Mouse (Mus musculus): ENCODE measurements around the gene Gclc. TPM values are rescaled to one million over a fixed set of nuclear protein-coding genes. Genes with fewer than 3 reads are reported as not detected.

Gene Gclc
- polyA plus RNA-seq, 1 experiment from 2014 or later = 44.6 TPM

DNA sequence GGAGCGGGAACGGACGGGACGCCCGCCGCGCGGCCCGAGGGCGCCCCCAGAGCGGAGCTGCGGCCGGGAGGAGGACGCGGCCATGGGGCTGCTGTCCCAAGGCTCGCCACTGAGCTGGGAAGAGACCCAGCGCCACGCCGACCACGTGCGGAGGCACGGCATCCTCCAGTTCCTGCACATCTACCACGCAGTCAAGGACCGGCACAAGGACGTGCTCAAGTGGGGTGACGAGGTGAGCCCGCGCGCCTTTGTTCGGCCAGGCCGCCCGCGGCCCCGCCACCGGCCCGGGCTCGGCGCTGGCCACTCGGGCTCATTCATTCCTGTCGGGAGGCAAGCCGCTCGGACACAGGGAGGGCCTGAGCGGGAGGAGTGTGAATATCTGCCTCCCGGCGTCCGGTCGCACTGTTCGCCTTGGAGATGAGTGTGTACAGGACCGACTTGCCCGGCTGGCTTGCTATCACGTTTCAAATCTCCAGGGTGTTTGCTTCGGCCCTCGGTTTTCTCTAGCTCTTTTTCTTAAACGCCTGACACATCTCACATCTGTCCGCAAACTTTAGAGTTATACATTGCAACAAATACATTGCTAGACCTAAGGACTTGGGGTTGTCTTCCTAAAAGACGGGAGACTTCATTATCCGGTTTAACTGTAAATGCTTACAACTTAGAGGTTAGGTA lies 530 bp downstream of the Gclc start:
- Histone ChIP-seq H3K4me1 (replicated peaks; ENCODE audit: insufficient read depth, low read length) (0 out of 2 replicates have a peak, but pooled peaks cover 5% of the 10 kb centered on the region), H3K4me3 (replicated peaks; ENCODE audit: low read depth, low read length) (peak overlapping the region; percentile 75), H3K36me3 (ENCODE audit: insufficient read depth, low read length) (no peaks in the 10 kb centered on the region), H3K27ac (peak overlapping the region; percentile 87), H3K27me3 (ENCODE audit: insufficient read depth, low read length) (no peaks in the 10 kb centered on the region), H3K4me2 (ENCODE audit: low read length) (peak overlapping the region; percentile 56), H3K9ac (ENCODE audit: low read depth, low read length) (peak overlapping the region; percentile 74), H3K9me3 (replicated peaks; ENCODE audit: low read length) (no peaks in the 10 kb centered on the region)
- peak; percentile 73 for DNase-seq (ENCODE audit: low spot score)
- under 1% methylated on average over 38 of the region's 57 CpGs for WGBS
- TF ChIP-seq CTCF (IDR thresholded peaks at IDR 0.05; ENCODE audit: low read depth) = no peak
- peak; percentile 78 for ATAC-seq (replicated peaks; ENCODE audit: low FRiP score, low read depth)

DNA sequence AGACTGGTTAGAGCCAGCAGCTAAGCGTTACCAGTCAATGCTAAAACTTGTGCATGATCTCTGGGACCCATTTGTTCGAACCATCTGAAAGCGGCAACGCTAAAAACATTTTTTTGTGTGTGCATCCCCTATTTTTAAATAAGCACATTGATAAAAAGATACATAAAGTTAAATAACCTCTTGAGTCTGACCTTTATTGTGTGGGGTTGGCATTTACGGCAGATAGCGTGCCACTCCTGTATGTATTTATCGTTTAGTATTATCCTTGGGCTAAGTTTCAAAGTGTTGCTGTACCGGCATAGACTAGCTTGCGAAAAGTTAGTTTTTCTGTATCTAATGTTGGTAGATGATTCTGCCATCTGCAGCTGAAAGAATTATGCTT lies 1.1 kb downstream of the Gclc start:
- WGBS = 14% methylated on average over 9 of the region's 9 CpGs
- TF ChIP-seq CTCF (IDR thresholded peaks at IDR 0.05; ENCODE audit: low read depth) = no peak
- 0 out of 2 replicates have a peak, but pooled peaks cover 5% of the 10 kb centered on the region for H3K4me1 ChIP-seq (replicated peaks; ENCODE audit: insufficient read depth, low read length)

DNA sequence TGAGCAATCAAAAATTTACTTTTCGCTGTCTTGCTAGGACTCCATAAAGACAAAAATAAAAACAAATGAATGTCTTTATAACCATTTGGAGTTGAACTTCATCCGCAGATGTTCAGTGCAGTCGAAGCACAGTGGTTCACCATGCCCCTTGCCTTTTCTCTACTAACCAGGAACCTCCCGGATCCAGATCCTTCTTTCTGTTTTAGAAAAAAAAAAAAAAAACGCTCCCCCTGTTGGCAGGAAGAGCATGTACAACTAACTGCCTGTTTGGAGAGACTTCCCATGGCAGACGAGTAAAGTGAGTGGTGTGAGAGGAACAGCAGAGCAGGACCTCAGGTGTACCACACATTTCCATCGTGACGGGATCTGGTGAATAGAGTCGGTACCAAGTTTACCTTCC lies 1.7 kb downstream of the Gclc start:
- ATAC-seq (replicated peaks; ENCODE audit: low FRiP score, low read depth) = no peak
- no peaks in the 10 kb centered on the region for H3K27me3 ChIP-seq (ENCODE audit: insufficient read depth, low read length)
- WGBS = 33% methylated on average over 9 of the region's 9 CpGs
- 0 out of 2 replicates have a peak, but pooled peaks cover 5% of the 10 kb centered on the region for H3K4me1 ChIP-seq (replicated peaks; ENCODE audit: insufficient read depth, low read length)
- H3K36me3 ChIP-seq (ENCODE audit: insufficient read depth, low read length) = no peaks in the 10 kb centered on the region
- peak overlapping the region; percentile 56 for H3K4me2 ChIP-seq (ENCODE audit: low read length)
- DNase-seq (ENCODE audit: low spot score) = peak; percentile 80
- TF ChIP-seq CTCF (IDR thresholded peaks at IDR 0.05; ENCODE audit: low read depth) = peak; percentile 71
- H3K9me3 ChIP-seq (replicated peaks; ENCODE audit: low read length) = no peaks in the 10 kb centered on the region
- H3K9ac ChIP-seq (ENCODE audit: low read depth, low read length) = 0 out of 2 replicates have a peak overlapping the region, but pooled peaks have one; percentile 74
- H3K27ac ChIP-seq = no peak overlapping the region
- H3K4me3 ChIP-seq (replicated peaks; ENCODE audit: low read depth, low read length) = peak overlapping the region; percentile 75

More for the DNA sequence above, 1.1 kb downstream of the Gclc start:
- no peaks in the 10 kb centered on the region for H3K27me3 ChIP-seq (ENCODE audit: insufficient read depth, low read length)
- H3K36me3 ChIP-seq (ENCODE audit: insufficient read depth, low read length) = no peaks in the 10 kb centered on the region
- ATAC-seq (replicated peaks; ENCODE audit: low FRiP score, low read depth) (no peak), DNase-seq (ENCODE audit: low spot score) (no peak)
- peak overlapping the region; percentile 74; the same call in 1 of the 2 replicates for H3K9ac ChIP-seq (ENCODE audit: low read depth, low read length)
- no peaks in the 10 kb centered on the region for H3K9me3 ChIP-seq (replicated peaks; ENCODE audit: low read length)
- H3K27ac ChIP-seq = no peak overlapping the region
- peak overlapping the region; percentile 75 for H3K4me3 ChIP-seq (replicated peaks; ENCODE audit: low read depth, low read length)
- peak overlapping the region; percentile 56 for H3K4me2 ChIP-seq (ENCODE audit: low read length)

DNA sequence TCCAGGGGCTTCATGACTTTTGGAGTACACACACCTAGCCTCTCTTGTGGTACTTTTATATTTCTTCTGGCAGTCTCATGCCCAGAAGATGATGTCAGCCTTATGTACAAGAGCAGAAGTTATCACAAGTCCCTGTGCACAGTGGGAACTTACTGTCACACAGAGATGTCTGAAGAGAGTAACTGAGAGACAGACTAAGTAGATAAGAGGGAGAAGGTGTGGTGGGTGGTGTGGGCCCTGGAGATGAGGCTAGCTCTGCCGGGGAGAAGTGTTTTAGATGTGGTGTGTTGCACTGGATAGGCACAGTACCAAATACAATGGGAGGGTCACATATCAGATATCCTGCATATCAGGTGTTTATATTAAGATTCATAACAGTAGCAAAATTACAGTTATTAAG lies 3.0 kb downstream of the Gclc start:
- ATAC-seq (replicated peaks; ENCODE audit: low FRiP score, low read depth) = no peak
- Histone ChIP-seq H3K4me3 (replicated peaks; ENCODE audit: low read depth, low read length) (no peak overlapping the region), H3K9ac (ENCODE audit: low read depth, low read length) (no peak overlapping the region), H3K36me3 (ENCODE audit: insufficient read depth, low read length) (no peaks in the 10 kb centered on the region), H3K27ac (no peak overlapping the region), H3K4me2 (ENCODE audit: low read length) (no peak overlapping the region), H3K9me3 (replicated peaks; ENCODE audit: low read length) (no peaks in the 10 kb centered on the region), H3K27me3 (ENCODE audit: insufficient read depth, low read length) (no peaks in the 10 kb centered on the region), H3K4me1 (replicated peaks; ENCODE audit: insufficient read depth, low read length) (0 out of 2 replicates have a peak, but pooled peaks cover 2% of the 10 kb centered on the region)
- no peak for DNase-seq (ENCODE audit: low spot score)
- 78% methylated on average over 1 of the region's 1 CpGs for WGBS
- no peak for TF ChIP-seq CTCF (IDR thresholded peaks at IDR 0.05; ENCODE audit: low read depth)

DNA sequence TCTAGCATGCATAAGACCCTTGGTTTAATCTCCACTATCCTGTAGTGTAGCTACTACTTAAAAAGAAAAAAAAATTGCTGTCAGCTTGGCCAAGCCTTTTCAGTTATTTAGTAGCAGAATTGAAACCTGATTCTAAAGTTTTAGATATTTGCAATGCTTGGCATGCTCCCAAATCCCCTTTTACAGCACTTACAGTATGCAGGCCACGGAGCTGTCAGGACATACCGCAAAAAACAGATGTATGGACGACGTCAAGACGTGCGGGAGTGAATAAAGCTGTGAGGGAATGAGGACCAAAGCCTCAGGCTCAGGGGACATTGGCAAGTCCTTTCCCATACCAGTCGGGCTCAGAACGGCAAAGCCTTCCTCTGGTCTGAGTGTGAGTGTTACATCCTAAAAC lies 4.1 kb downstream of the Gclc start:
- WGBS = 40% methylated on average over 8 of the region's 8 CpGs

DNA sequence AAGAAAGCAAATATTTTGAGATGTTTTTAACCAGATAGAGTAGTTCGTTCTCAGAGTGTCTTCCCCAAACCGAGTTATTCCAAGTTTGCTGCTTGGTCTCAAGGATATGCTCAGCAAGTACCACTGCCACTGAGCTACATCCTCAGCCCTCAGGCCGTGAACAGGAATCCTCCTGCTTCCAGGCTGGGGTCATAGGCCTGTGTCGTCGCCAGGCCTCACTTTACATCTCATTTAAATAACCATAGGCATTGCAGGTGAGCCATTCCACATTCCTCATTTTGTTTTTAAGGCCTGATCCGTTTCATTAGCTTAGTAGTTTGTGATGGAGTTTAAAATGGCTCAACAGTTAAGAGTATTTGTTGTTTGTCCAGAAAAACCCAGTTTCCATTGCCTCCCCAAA lies 4.8 kb downstream of the Gclc start:
- H3K27ac ChIP-seq = no peak overlapping the region
- 0 out of 2 replicates have a peak, but pooled peaks cover 2% of the 10 kb centered on the region for H3K4me1 ChIP-seq (replicated peaks; ENCODE audit: insufficient read depth, low read length)
- no peak overlapping the region for H3K4me3 ChIP-seq (replicated peaks; ENCODE audit: low read depth, low read length)
- ATAC-seq (replicated peaks; ENCODE audit: low FRiP score, low read depth) = no peak
- H3K9ac ChIP-seq (ENCODE audit: low read depth, low read length) = no peak overlapping the region
- H3K4me2 ChIP-seq (ENCODE audit: low read length) = no peak overlapping the region
- H3K36me3 ChIP-seq (ENCODE audit: insufficient read depth, low read length) = 0 out of 2 replicates have a peak, but pooled peaks cover 8% of the 10 kb centered on the region
- WGBS = 72% methylated on average over 6 of the region's 6 CpGs
- H3K27me3 ChIP-seq (ENCODE audit: insufficient read depth, low read length) = no peaks in the 10 kb centered on the region
- TF ChIP-seq CTCF (IDR thresholded peaks at IDR 0.05; ENCODE audit: low read depth) = no peak
- DNase-seq (ENCODE audit: low spot score) = no peak
- H3K9me3 ChIP-seq (replicated peaks; ENCODE audit: low read length) = no peaks in the 10 kb centered on the region

More for the DNA sequence above, 4.1 kb downstream of the Gclc start:
- H3K27me3 ChIP-seq (ENCODE audit: insufficient read depth, low read length) = no peaks in the 10 kb centered on the region
- TF ChIP-seq CTCF (IDR thresholded peaks at IDR 0.05; ENCODE audit: low read depth) = no peak
- 0 out of 2 replicates have a peak, but pooled peaks cover 2% of the 10 kb centered on the region for H3K4me1 ChIP-seq (replicated peaks; ENCODE audit: insufficient read depth, low read length)
- H3K9me3 ChIP-seq (replicated peaks; ENCODE audit: low read length) = no peaks in the 10 kb centered on the region
- ATAC-seq (replicated peaks; ENCODE audit: low FRiP score, low read depth) = no peak
- no peak overlapping the region for H3K27ac ChIP-seq
- DNase-seq (ENCODE audit: low spot score) = no peak
- H3K36me3 ChIP-seq (ENCODE audit: insufficient read depth, low read length) = 0 out of 2 replicates have a peak, but pooled peaks cover 4% of the 10 kb centered on the region
- H3K4me2 ChIP-seq (ENCODE audit: low read length) = no peak overlapping the region
- H3K4me3 ChIP-seq (replicated peaks; ENCODE audit: low read depth, low read length) = no peak overlapping the region
- no peak overlapping the region for H3K9ac ChIP-seq (ENCODE audit: low read depth, low read length)
